Mouse (Mus musculus) gastrocnemius, adult 2 months (tissue): Measurements from ENCODE around the gene Hacl1. TPM values are rescaled to one million over a fixed set of nuclear protein-coding genes. Genes with fewer than 3 reads are reported as not detected.

Experiments used
- DNase-seq: peaks from one replicate; pipeline ENCODE4 v3.0.0; 2022
- H3K27ac ChIP-seq: fragments of 200-600 bp; 2 replicates; pipeline ENCODE4 v1.8.1; 2022; ENCODE audit warnings: mild to moderate bottlenecking
- H3K4me3 ChIP-seq: fragments of 200-600 bp; 2 replicates; pipeline ENCODE4 v1.8.1; 2022; ENCODE audit warnings: mild to moderate bottlenecking, moderate library complexity
- CTCF ChIP-seq: fragments of 200-600 bp; IDR thresholded peaks from 2 replicates; pipeline ENCODE4 v1.8.1; 2022; ENCODE audit warnings: antibody characterized with exemption, mild to moderate bottlenecking, moderate library complexity
- intact Hi-C: fragments of 180-260 bp; cut with DNase I; formaldehyde crosslinking; loops from one replicate; pipeline ENCODE4 v1.15.1; 2025
- total RNA-seq, 2 experiments: library from RNA; stranded (reverse); gene quantifications; 2 replicates each; pipeline ENCODE4 v1.2.3; 2021

The Hacl1 gene
- total RNA-seq, 2 experiments from 2014 or later = 4.9 to 5.7 TPM

GRCm38 (mm10) chr14:31659501-31660181, 18.6 kb upstream of the Hacl1 start:
- H3K27ac ChIP-seq = peak overlapping the region; percentile 100
- intact Hi-C loops = loop anchor here (5.0 kb wide), 2 partner anchors 38 to 293 kb away; no protein-coding TSS in a partner anchor

GRCm38 (mm10) chr14:31658126-31658680, 17.1 kb upstream of the Hacl1 start:
- intact Hi-C loops = loop anchor here (5.0 kb wide), 2 partner anchors 39 to 294 kb away; no protein-coding TSS in a partner anchor
- Histone ChIP-seq H3K4me3 (no peak overlapping the region), H3K27ac (peak overlapping the region; percentile 100)
- no peak for TF ChIP-seq CTCF
- peak; percentile 24 for DNase-seq

More at GRCm38 (mm10) chr14:31659501-31660181, 18.6 kb upstream of the Hacl1 start:
- peak overlapping the region; percentile 27 for H3K4me3 ChIP-seq
- peak; percentile 83 for DNase-seq
- no peak for TF ChIP-seq CTCF

- H3K27ac ChIP-seq = peak overlapping the region; percentile 100
- peak; percentile 97; the same call in 1 of the 2 replicates for TF ChIP-seq CTCF
- H3K4me3 ChIP-seq = peak overlapping the region; percentile 51
- intact Hi-C loops = loop anchor here (1.0 to 5.0 kb wide), 4 partner anchors 40 to 420 kb away; no protein-coding TSS in a partner anchor
- DNase-seq = peak; percentile 74
Observed at GRCm38 (mm10) chr14:31656857-31657645, 16.0 kb upstream of the Hacl1 start.

GRCm38 (mm10) chr14:31656386-31656785, 15.3 kb upstream of the Hacl1 start:
- no peak for TF ChIP-seq CTCF
- H3K27ac ChIP-seq = peak overlapping the region; percentile 100; the same call in 1 of the 2 replicates
- intact Hi-C loops = loop anchor here (1.0 to 5.0 kb wide), 4 partner anchors 41 to 420 kb away; no protein-coding TSS in a partner anchor
- DNase-seq = no peak
- no peak overlapping the region for H3K4me3 ChIP-seq

GRCm38 (mm10) chr14:31655406-31655805, 14.3 kb upstream of the Hacl1 start:
- Histone ChIP-seq H3K27ac (no peak overlapping the region), H3K4me3 (no peak overlapping the region)
- DNase-seq = no peak
- no peak for TF ChIP-seq CTCF
- intact Hi-C loops = loop anchor here (5.0 kb wide), 2 partner anchors 42 to 297 kb away; no protein-coding TSS in a partner anchor

GRCm38 (mm10) chr14:31654816-31655215, 13.7 kb upstream of the Hacl1 start:
- intact Hi-C loops = loop anchor here (5.0 kb wide), 2 partner anchors 42 to 297 kb away; no protein-coding TSS in a partner anchor

GRCm38 (mm10) chr14:31653101-31653875, 12.2 kb upstream of the Hacl1 start:
- intact Hi-C loops = no loop called here
- no peak overlapping the region for H3K27ac ChIP-seq
- DNase-seq = no peak
- TF ChIP-seq CTCF = no peak
- no peak overlapping the region for H3K4me3 ChIP-seq

More at GRCm38 (mm10) chr14:31654816-31655215, 13.7 kb upstream of the Hacl1 start:
- TF ChIP-seq CTCF = no peak
- Histone ChIP-seq H3K4me3 (no peak overlapping the region), H3K27ac (no peak overlapping the region)
- no peak for DNase-seq

GRCm38 (mm10) chr14:31652624-31653023, 11.5 kb upstream of the Hacl1 start:
- H3K27ac ChIP-seq = no peak overlapping the region
- no peak for DNase-seq
- TF ChIP-seq CTCF = no peak
- intact Hi-C loops = no loop called here
- no peak overlapping the region for H3K4me3 ChIP-seq

GRCm38 (mm10) chr14:31652106-31652505, 11.0 kb upstream of the Hacl1 start:
- intact Hi-C loops = no loop called here
- TF ChIP-seq CTCF = no peak
- Histone ChIP-seq H3K27ac (no peak overlapping the region), H3K4me3 (no peak overlapping the region)
- DNase-seq = no peak

GRCm38 (mm10) chr14:31651206-31651605, 10.1 kb upstream of the Hacl1 start:
- Histone ChIP-seq H3K27ac (no peak overlapping the region), H3K4me3 (no peak overlapping the region)
- DNase-seq = no peak
- intact Hi-C loops = no loop called here
- TF ChIP-seq CTCF = no peak

- intact Hi-C loops = no loop called here
- Histone ChIP-seq H3K4me3 (no peak overlapping the region), H3K27ac (no peak overlapping the region)
- peak; percentile 30; the same call in 1 of the 2 replicates for TF ChIP-seq CTCF
- no peak for DNase-seq
Observed at GRCm38 (mm10) chr14:31650347-31650746, 9.3 kb upstream of the Hacl1 start.

GRCm38 (mm10) chr14:31647991-31648390, 6.9 kb upstream of the Hacl1 start:
- no peak for TF ChIP-seq CTCF
- DNase-seq = no peak
- intact Hi-C loops = no loop called here
- Histone ChIP-seq H3K27ac (peak overlapping the region; percentile 9; the same call in 1 of the 2 replicates), H3K4me3 (no peak overlapping the region)
